Mouse (Mus musculus) heart, adult 9 months (tissue): ENCODE results near the gene Srf.
"Not testable (repeated sequence)": the region's sequence is repeated elsewhere in the genome, so short reads cannot be mapped to it uniquely, and the experiment has no call there.

ENCODE experiments used
- DNase-seq, 2 experiments: peaks; one replicate each; pipeline ENCODE4 v3.0.0; 2022; ENCODE audit warnings: low spot score in 2 of 2

The Srf gene

GRCm38 (mm10) chr17:46555673-46556583 is at the start of gene Srf:
Gene Srf (minus strand): TSS chr17:46556175.
- DNase-seq = peak; percentile 98 to 99

GRCm38 (mm10) chr17:46605126-46605525 is 49.2 kb upstream of the Srf start:
- DNase-seq = no peak

GRCm38 (mm10) chr17:46603229-46603628 is 47.3 kb upstream of the Srf start:
- no peak for DNase-seq

- DNase-seq = no peak
Observed at GRCm38 (mm10) chr17:46602212-46602611, 46.2 kb upstream of the Srf start.

- no peak for DNase-seq
Observed at GRCm38 (mm10) chr17:46600569-46600968, 44.6 kb upstream of the Srf start.

- DNase-seq = no peak
Observed at GRCm38 (mm10) chr17:46598963-46599362, 43.0 kb upstream of the Srf start.

- DNase-seq = no peak
Observed at GRCm38 (mm10) chr17:46597956-46598355, 42.0 kb upstream of the Srf start.

GRCm38 (mm10) chr17:46595336-46595735 is 39.4 kb upstream of the Srf start:
- no peak for DNase-seq

- DNase-seq = no peak
Observed at GRCm38 (mm10) chr17:46594606-46595005, 38.6 kb upstream of the Srf start.

- no peak for DNase-seq
Observed at GRCm38 (mm10) chr17:46593124-46593523, 37.1 kb upstream of the Srf start.

- no peak for DNase-seq
Observed at GRCm38 (mm10) chr17:46591406-46591805, 35.4 kb upstream of the Srf start.

GRCm38 (mm10) chr17:46590439-46590838 is 34.5 kb upstream of the Srf start:
- DNase-seq = no peak

GRCm38 (mm10) chr17:46589635-46590314 is 33.8 kb upstream of the Srf start:
- no peak for DNase-seq

GRCm38 (mm10) chr17:46588913-46589312 is 32.9 kb upstream of the Srf start:
- DNase-seq = no peak

- no peak for DNase-seq
Observed at GRCm38 (mm10) chr17:46588173-46588572, 32.2 kb upstream of the Srf start.

GRCm38 (mm10) chr17:46586327-46586726 is 30.4 kb upstream of the Srf start:
- no peak for DNase-seq

GRCm38 (mm10) chr17:46578650-46579049 is 22.7 kb upstream of the Srf start:
- DNase-seq = no peak

- DNase-seq = no peak
Observed at GRCm38 (mm10) chr17:46576070-46576469, 20.1 kb upstream of the Srf start.

- no peak for DNase-seq
Observed at GRCm38 (mm10) chr17:46574535-46574934, 18.6 kb upstream of the Srf start.

GRCm38 (mm10) chr17:46571005-46571404 is 15.0 kb upstream of the Srf start:
- DNase-seq = no peak

GRCm38 (mm10) chr17:46559146-46559545 is 3.2 kb upstream of the Srf start:
- no peak for DNase-seq

GRCm38 (mm10) chr17:46558151-46558550 is 2.2 kb upstream of the Srf start:
- DNase-seq = no peak

GRCm38 (mm10) chr17:46557321-46557720 is 1.3 kb upstream of the Srf start:
- DNase-seq = not testable (repeated sequence)
